Comparison of ENCODE assay signal across 8 mouse cellular contexts in the genomic region with DNA sequence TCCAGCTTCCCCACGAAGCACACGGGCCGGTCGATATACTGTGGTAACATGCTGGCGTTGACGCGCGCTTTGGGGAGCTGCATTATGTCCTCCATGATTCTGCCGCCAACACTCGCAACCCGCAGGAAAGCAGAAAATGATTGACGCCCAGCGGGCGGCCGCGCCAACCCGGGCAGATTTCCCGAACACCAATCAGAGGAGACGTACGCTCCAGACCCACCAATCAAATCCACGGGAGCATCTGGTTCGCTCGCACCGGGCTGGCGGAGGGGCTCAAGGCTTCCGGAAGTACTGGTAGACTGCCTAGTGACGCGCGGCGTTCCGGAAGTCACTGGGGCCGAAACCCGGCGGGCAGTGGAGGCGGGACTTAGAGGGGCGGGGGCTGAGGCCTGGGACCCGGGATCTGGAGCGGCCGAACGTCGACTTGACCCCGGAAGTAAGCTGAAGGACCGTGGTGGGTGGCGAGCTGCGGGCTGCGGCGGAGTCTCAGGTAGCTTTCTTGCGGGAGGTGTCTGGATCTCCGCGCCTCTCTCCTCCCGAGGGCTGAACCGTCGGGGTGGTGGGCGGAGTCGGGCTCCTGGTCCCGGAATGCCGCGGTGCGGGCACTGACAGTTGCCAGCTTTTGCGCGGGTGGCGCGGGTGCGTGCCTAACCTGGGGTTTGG. TPM values are rescaled to one million over a fixed set of nuclear protein-coding genes. Genes with fewer than 3 reads are reported as not detected.
A peak's percentile ranks its signal among the peaks of the same experiment; 100 is the strongest.
DNase-seq lines count a peak whose midpoint lies in the region; ATAC-seq and TF ChIP-seq lines count a peak whose summit lies in the region.

A gene (minus strand): TSS at position 170 of the 663 bp plus-strand sequence.
A gene (plus strand): TSS at position 285 of the 663 bp plus-strand sequence.
A gene (plus strand): TSS at position 447 of the 663 bp plus-strand sequence.

- no peak for TF ChIP-seq EP300 in heart, adult 2 months (IDR thresholded peaks at IDR 0.05; ENCODE audit: insufficient read depth, low read depth, low read length)

- 0% methylated on average over 51 of the region's 64 CpGs for WGBS in embryonic facial prominence, embryonic 14.5 days
- under 1% methylated on average over 64 of the region's 64 CpGs for WGBS in heart, adult 2 months
- under 1% methylated on average over 64 of the region's 64 CpGs for WGBS in limb, embryonic 13.5 days
- whole genome bisulfite sequencing in midbrain, embryonic 16.5 days, result under 1% methylated on average over 63 of the region's 64 CpGs

- H3K36me3 ChIP-seq in embryonic facial prominence, embryonic 14.5 days (ENCODE audit: control insufficient read depth, insufficient read depth, low read length), result peaks cover 7% of the 10 kb centered on the region
- peaks cover 2% of the 10 kb centered on the region; the same call in 1 of the 2 replicates for H3K36me3 ChIP-seq in heart, adult 2 months (ENCODE audit: control insufficient read depth, insufficient read depth, low read length)
- peaks cover 9% of the 10 kb centered on the region; the same call in 1 of the 2 replicates for H3K36me3 ChIP-seq in limb, embryonic 13.5 days
- H3K36me3 ChIP-seq in midbrain, embryonic 16.5 days (ENCODE audit: control insufficient read depth, insufficient read depth, low read length), result 0 out of 2 replicates have a peak, but pooled peaks cover 3% of the 10 kb centered on the region

- no peak for TF ChIP-seq CTCF in heart, adult 2 months (IDR thresholded peaks at IDR 0.05)

- peak; percentile 100 for DNase-seq in 3T3-L1 (ENCODE audit: low read depth, low spot score)
- peak; percentile 90 to 93 for DNase-seq in adrenal gland, postnatal 4 days (ENCODE audit: low spot score in 2 of 2)
- peak; percentile 99 for DNase-seq in embryonic facial prominence, embryonic 14.5 days (ENCODE audit: low spot score)
- peak; percentile 96 to 98 for DNase-seq in heart, adult 2 months
- DNase-seq in kidney, adult 8-10 months, result peak; percentile 98
- DNase-seq in spleen, postnatal 10 days (ENCODE audit: low spot score in 2 of 2), result peak; percentile 91 to 96

- H3K9me3 ChIP-seq in embryonic facial prominence, embryonic 14.5 days (ENCODE audit: control insufficient read depth, low read length), result no peaks in the 10 kb centered on the region
- H3K9me3 ChIP-seq in limb, embryonic 13.5 days, result no peaks in the 10 kb centered on the region
- H3K9me3 ChIP-seq in midbrain, embryonic 16.5 days (replicated peaks; ENCODE audit: control insufficient read depth, low read length, poor library complexity, severe bottlenecking), result no peaks in the 10 kb centered on the region

- no peaks in the 10 kb centered on the region for H3K27me3 ChIP-seq in embryonic facial prominence, embryonic 14.5 days (replicated peaks; ENCODE audit: control insufficient read depth, insufficient read depth, low read length)
- H3K27me3 ChIP-seq in heart, adult 2 months (ENCODE audit: control insufficient read depth, insufficient read depth, low read length), result no peaks in the 10 kb centered on the region
- H3K27me3 ChIP-seq in limb, embryonic 13.5 days, result no peaks in the 10 kb centered on the region
- no peaks in the 10 kb centered on the region for H3K27me3 ChIP-seq in midbrain, embryonic 16.5 days (ENCODE audit: control insufficient read depth, insufficient read depth, low read depth, low read length)

- intact Hi-C loops in heart, adult 2 months (cut with DNase I), result loop anchor here (1.0 to 5.0 kb wide), 2 partner anchors 50 to 248 kb away; a partner anchor contains a TSS

- peak within 1 kb of the TSS; percentile 77 for H3K27ac ChIP-seq in embryonic facial prominence, embryonic 14.5 days (replicated peaks; ENCODE audit: low read depth, low read length)
- H3K27ac ChIP-seq in heart, adult 2 months, result peak within 1 kb of the TSS; percentile 83
- H3K27ac ChIP-seq in limb, embryonic 13.5 days, result peak within 1 kb of the TSS; percentile 79
- H3K27ac ChIP-seq in midbrain, embryonic 16.5 days (ENCODE audit: low read length), result peak within 1 kb of the TSS; percentile 91

- peak within 1 kb of the TSS; percentile 68 for H3K4me2 ChIP-seq in embryonic facial prominence, embryonic 14.5 days (ENCODE audit: low read depth, low read length)
- H3K4me2 ChIP-seq in limb, embryonic 13.5 days (replicated peaks), result peak within 1 kb of the TSS; percentile 90
- peak within 1 kb of the TSS; percentile 92 for H3K4me2 ChIP-seq in midbrain, embryonic 16.5 days (ENCODE audit: low read length)

- TF ChIP-seq POLR2A in heart, adult 2 months (IDR thresholded peaks at IDR 0.05; ENCODE audit: insufficient read depth, low read depth, low read length), result peak; percentile 77

- H3K79me2 ChIP-seq in heart, adult 2 months (replicated peaks; ENCODE audit: control insufficient read depth, insufficient read depth, low read length), result peaks cover 3% of the 10 kb centered on the region; the same call in 1 of the 2 replicates

- peaks cover 10% of the 10 kb centered on the region; the same call in 1 of the 2 replicates for H3K4me1 ChIP-seq in embryonic facial prominence, embryonic 14.5 days (ENCODE audit: control insufficient read depth, insufficient read depth, low read length)
- H3K4me1 ChIP-seq in heart, adult 2 months (ENCODE audit: control insufficient read depth, insufficient read depth, low read length), result no peaks in the 10 kb centered on the region
- H3K4me1 ChIP-seq in limb, embryonic 13.5 days, result peaks cover 16% of the 10 kb centered on the region; the same call in 1 of the 2 replicates
- peaks cover 18% of the 10 kb centered on the region for H3K4me1 ChIP-seq in midbrain, embryonic 16.5 days (ENCODE audit: control insufficient read depth, insufficient read depth, low read length)

- peak within 1 kb of the TSS; percentile 85 for H3K4me3 ChIP-seq in embryonic facial prominence, embryonic 14.5 days (ENCODE audit: low read depth, low read length)
- peak within 1 kb of the TSS; percentile 92 for H3K4me3 ChIP-seq in heart, adult 2 months
- H3K4me3 ChIP-seq in limb, embryonic 13.5 days, result peak within 1 kb of the TSS; percentile 80
- H3K4me3 ChIP-seq in midbrain, embryonic 16.5 days (ENCODE audit: low read depth, low read length), result peak within 1 kb of the TSS; percentile 82

- peak; percentile 100 for ATAC-seq in embryonic facial prominence, embryonic 14.5 days (ENCODE audit: low read depth)
- peak; percentile 100 for ATAC-seq in limb, embryonic 13.5 days (ENCODE audit: low FRiP score, low read depth)
- ATAC-seq in midbrain, embryonic 16.5 days, result peak; percentile 100

- H3K9ac ChIP-seq in embryonic facial prominence, embryonic 14.5 days (ENCODE audit: low read depth, low read length), result peak within 1 kb of the TSS; percentile 82
- H3K9ac ChIP-seq in heart, adult 2 months (ENCODE audit: low read depth, low read length), result peak within 1 kb of the TSS; percentile 73
- H3K9ac ChIP-seq in limb, embryonic 13.5 days, result peak within 1 kb of the TSS; percentile 81
- peak within 1 kb of the TSS; percentile 86 for H3K9ac ChIP-seq in midbrain, embryonic 16.5 days (ENCODE audit: low read depth, low read length)

RNA-seq across cellular contexts. Expression of the first gene that starts in this region (rescaled TPM):
- 10 to 100 TPM; 41.4 to 44.3 TPM for total RNA-seq in adrenal gland, postnatal 4 days (2021)
- 133 and 137 TPM in 2 replicates for polyA plus RNA-seq in embryonic facial prominence, embryonic 14.5 days (2014; fragmentation: Nextera tagmentation; extraction: Ambion mirVana)
- total RNA-seq in heart, adult 2 months (2021), result 10 to 100 TPM; 16.5 to 18.6 TPM
- polyA plus RNA-seq in heart, adult 2 months (2012; rRNA removed), result 4.5 and 7.2 TPM in 2 replicates
- 142 and 159 TPM in 2 replicates for polyA plus RNA-seq in limb, embryonic 13.5 days (2015; fragmentation: Nextera tagmentation; extraction: Ambion mirVana)
- polyA plus RNA-seq in midbrain, embryonic 16.5 days (2015; fragmentation: Nextera tagmentation; extraction: Ambion mirVana), result 40.0 and 48.6 TPM in 2 replicates

RNA-seq across cellular contexts. Expression of the second gene that starts in this region (rescaled TPM):
- total RNA-seq in adrenal gland, postnatal 4 days (2021), result 10 to 100 TPM; 13.1 to 16.5 TPM
- 19.1 and 20.0 TPM in 2 replicates for polyA plus RNA-seq in embryonic facial prominence, embryonic 14.5 days (2014; fragmentation: Nextera tagmentation; extraction: Ambion mirVana)
- total RNA-seq in heart, adult 2 months (2021), result 10 to 100 TPM; 12.5 to 14.0 TPM
- 7.3 and 10.6 TPM in 2 replicates for polyA plus RNA-seq in heart, adult 2 months (2012; rRNA removed)
- polyA plus RNA-seq in limb, embryonic 13.5 days (2015; fragmentation: Nextera tagmentation; extraction: Ambion mirVana), result 16.9 and 18.6 TPM in 2 replicates
- polyA plus RNA-seq in midbrain, embryonic 16.5 days (2015; fragmentation: Nextera tagmentation; extraction: Ambion mirVana), result 68.1 and 72.7 TPM in 2 replicates

RNA-seq across cellular contexts. Expression of the third gene that starts in this region (rescaled TPM):
- total RNA-seq in adrenal gland, postnatal 4 days (2021), result not detected
- 8.2 and 8.3 TPM in 2 replicates for polyA plus RNA-seq in embryonic facial prominence, embryonic 14.5 days (2014; fragmentation: Nextera tagmentation; extraction: Ambion mirVana)
- total RNA-seq in heart, adult 2 months (2021), result under 1 TPM in 1 of 2 experiments, not detected in 1; 0.57 TPM
- 1.9 and 2.6 TPM in 2 replicates for polyA plus RNA-seq in heart, adult 2 months (2012; rRNA removed)
- 14.8 and 15.5 TPM in 2 replicates for polyA plus RNA-seq in limb, embryonic 13.5 days (2015; fragmentation: Nextera tagmentation; extraction: Ambion mirVana)
- polyA plus RNA-seq in midbrain, embryonic 16.5 days (2015; fragmentation: Nextera tagmentation; extraction: Ambion mirVana), result 9.6 and 12.3 TPM in 2 replicates

Comparison
In these comparisons a context has a peak if more than half of its experiments do, and no peak if none do; other contexts are left out.
1. Peak in every context shown above with its lines: DNase-seq, ATAC-seq, H3K4me3 ChIP-seq and H3K27ac ChIP-seq.